Mouse (Mus musculus): ENCODE measurements at regions not wholly inside any gene's neighbourhood (a gene's known extent, or its start where the extent isn't known, plus 50 kb on each side); places are given as distances from the start of the nearest gene placed in this dataset.
"Not testable (repeated sequence)": the region's sequence is repeated elsewhere in the genome, so short reads cannot be mapped to it uniquely, and the experiment has no call there.

GRCm38 (mm10) chr10:23686969-23687368, 100.1 kb downstream of the Rps12 start:
- no peak for TF ChIP-seq CTCF (IDR thresholded peaks at IDR 0.05)
- H3K4me3 ChIP-seq: peak overlapping the region; percentile 34; the same call in 1 of the 2 replicates
- no peak for DNase-seq (ENCODE audit: extremely low spot score in 1 of 2, low spot score in 2 of 2)
- no peak overlapping the region for H3K27ac ChIP-seq
- intact Hi-C loops (cut with DNase I): no loop called here

- intact Hi-C loops (cut with DNase I): no loop called here
- no peak for DNase-seq (ENCODE audit: extremely low spot score in 1 of 2, low spot score in 2 of 2)
- Histone ChIP-seq H3K4me3 (no peak overlapping the region), H3K27ac (no peak overlapping the region)
- TF ChIP-seq CTCF (IDR thresholded peaks at IDR 0.05): no peak; the same call in 1 of the 2 replicates
Measured at GRCm38 (mm10) chr10:23683078-23683477, 104.0 kb downstream of the Rps12 start.

- H3K4me3 ChIP-seq: no peak overlapping the region
- no peak for DNase-seq (ENCODE audit: extremely low spot score in 1 of 2, low spot score in 2 of 2)
- TF ChIP-seq CTCF (IDR thresholded peaks at IDR 0.05): no peak
- no peak overlapping the region for H3K27ac ChIP-seq
- intact Hi-C loops (cut with DNase I): no loop called here
Measured at GRCm38 (mm10) chr10:23675911-23676310, 111.2 kb downstream of the Rps12 start.

- TF ChIP-seq CTCF (IDR thresholded peaks at IDR 0.05): no peak
- Histone ChIP-seq H3K27ac (no peak overlapping the region), H3K4me3 (no peak overlapping the region)
- DNase-seq (ENCODE audit: extremely low spot score in 1 of 2, low spot score in 2 of 2): peak; percentile 14 to 24
- intact Hi-C loops (cut with DNase I): loop anchor here (5.0 kb wide), 1 partner anchor 558 kb away; no protein-coding TSS in a partner anchor
Measured at GRCm38 (mm10) chr10:23674633-23675515, 112.2 kb downstream of the Rps12 start.

GRCm38 (mm10) chr10:23672296-23672695, 114.8 kb downstream of the Rps12 start:
- no peak overlapping the region for H3K4me3 ChIP-seq
- no peak overlapping the region for H3K27ac ChIP-seq
- intact Hi-C loops (cut with DNase I): loop anchor here (5.0 kb wide), 1 partner anchor 555 kb away; no protein-coding TSS in a partner anchor
- no peak for DNase-seq (ENCODE audit: extremely low spot score in 1 of 2, low spot score in 2 of 2)
- TF ChIP-seq CTCF (IDR thresholded peaks at IDR 0.05): no peak

GRCm38 (mm10) chr10:23671494-23671893, 115.6 kb downstream of the Rps12 start:
- DNase-seq (ENCODE audit: extremely low spot score in 1 of 2, low spot score in 2 of 2): peak in 1 of 2 experiments; percentile 22
- no peak overlapping the region for H3K27ac ChIP-seq
- H3K4me3 ChIP-seq: no peak overlapping the region
- intact Hi-C loops (cut with DNase I): loop anchor here (5.0 kb wide), 1 partner anchor 554 kb away; no protein-coding TSS in a partner anchor
- peak; percentile 55 for TF ChIP-seq CTCF (IDR thresholded peaks at IDR 0.05)

- intact Hi-C loops (cut with DNase I); DNase-seq (ENCODE audit: extremely low spot score in 1 of 2, low spot score in 2 of 2); H3K27ac ChIP-seq: not testable (repeated sequence)
Measured at GRCm38 (mm10) chr10:23665916-23666315, 121.2 kb downstream of the Rps12 start.

GRCm38 (mm10) chr10:23626201-23626600, 160.9 kb downstream of the Rps12 start:
- intact Hi-C loops (cut with DNase I): no loop called here
- no peak overlapping the region for H3K4me3 ChIP-seq
- no peak overlapping the region for H3K27ac ChIP-seq
- peak in 1 of 2 experiments; percentile 21 for DNase-seq (ENCODE audit: extremely low spot score in 1 of 2, low spot score in 2 of 2)
- TF ChIP-seq CTCF (IDR thresholded peaks at IDR 0.05): no peak

More at GRCm38 (mm10) chr10:23665916-23666315, 121.2 kb downstream of the Rps12 start:
- not testable (repeated sequence) for H3K4me3 ChIP-seq

GRCm38 (mm10) chr10:23612030-23612429, 175.0 kb downstream of the Rps12 start:
- no peak overlapping the region for H3K4me3 ChIP-seq
- no peak for TF ChIP-seq CTCF (IDR thresholded peaks at IDR 0.05)
- no peak overlapping the region for H3K27ac ChIP-seq
- DNase-seq (ENCODE audit: extremely low spot score in 1 of 2, low spot score in 2 of 2): no peak
- intact Hi-C loops (cut with DNase I): loop anchor here (10.0 kb wide), 1 partner anchor 153 kb away; no protein-coding TSS in a partner anchor

- Histone ChIP-seq H3K4me3 (no peak overlapping the region), H3K27ac (no peak overlapping the region)
- TF ChIP-seq CTCF (IDR thresholded peaks at IDR 0.05): peak; percentile 74
- intact Hi-C loops (cut with DNase I): loop anchor here (1.0 to 10.0 kb wide), 3 partner anchors 154 to 524 kb away; no protein-coding TSS in a partner anchor
- peak; percentile 61 to 63 for DNase-seq (ENCODE audit: extremely low spot score in 1 of 2, low spot score in 2 of 2)
Measured at GRCm38 (mm10) chr10:23611183-23611582, 175.9 kb downstream of the Rps12 start.

GRCm38 (mm10) chr10:23610485-23610884, 176.6 kb downstream of the Rps12 start:
- Histone ChIP-seq H3K4me3 (no peak overlapping the region), H3K27ac (no peak overlapping the region)
- no peak for TF ChIP-seq CTCF (IDR thresholded peaks at IDR 0.05)
- intact Hi-C loops (cut with DNase I): loop anchor here (10.0 kb wide), 1 partner anchor 154 kb away; no protein-coding TSS in a partner anchor
- DNase-seq (ENCODE audit: extremely low spot score in 1 of 2, low spot score in 2 of 2): no peak

- DNase-seq (ENCODE audit: extremely low spot score in 1 of 2, low spot score in 2 of 2): no peak
- peak overlapping the region; percentile 37; the same call in 1 of the 2 replicates for H3K4me3 ChIP-seq
- no peak for TF ChIP-seq CTCF (IDR thresholded peaks at IDR 0.05)
- H3K27ac ChIP-seq: no peak overlapping the region
- intact Hi-C loops (cut with DNase I): loop anchor here (10.0 kb wide), 1 partner anchor 155 kb away; no protein-coding TSS in a partner anchor
Measured at GRCm38 (mm10) chr10:23610046-23610445, 177.0 kb downstream of the Rps12 start.

Measured in left cerebral cortex, adult 2 months (tissue).